Mouse (Mus musculus) gastrocnemius, adult 18-20 months (tissue): Measurements from ENCODE around the gene Krt2. TPM values are rescaled to one million over a fixed set of nuclear protein-coding genes. Genes with fewer than 3 reads are reported as not detected.

Source experiments
- DNase-seq: peaks from one replicate; pipeline ENCODE4 v3.0.0; 2021; ENCODE audit warnings: low spot score
- long read RNA-seq, 2 experiments: library from polyadenylated mRNA; stranded (forward); transcript quantifications; one replicate each; pipeline ENCODE4 v2.0.0; 2021
- total RNA-seq, 2 experiments: library from RNA; stranded (reverse); gene quantifications; 2 replicates each; pipeline ENCODE4 v1.2.3; 2021

Gene Krt2
- total RNA-seq, result not detected
- long read RNA-seq, experiment 1, result 0 reads
- long read RNA-seq, experiment 2, result 0 reads

GRCm38 (mm10) chr15:101817875-101818274 is at the start of gene Krt2:
Gene Krt2, minus strand, starts transcription at chr15:101818169.
- DNase-seq, result no peak

- no peak for DNase-seq
Observed at GRCm38 (mm10) chr15:101866754-101867153, 48.8 kb upstream of the Krt2 start.

DNA sequence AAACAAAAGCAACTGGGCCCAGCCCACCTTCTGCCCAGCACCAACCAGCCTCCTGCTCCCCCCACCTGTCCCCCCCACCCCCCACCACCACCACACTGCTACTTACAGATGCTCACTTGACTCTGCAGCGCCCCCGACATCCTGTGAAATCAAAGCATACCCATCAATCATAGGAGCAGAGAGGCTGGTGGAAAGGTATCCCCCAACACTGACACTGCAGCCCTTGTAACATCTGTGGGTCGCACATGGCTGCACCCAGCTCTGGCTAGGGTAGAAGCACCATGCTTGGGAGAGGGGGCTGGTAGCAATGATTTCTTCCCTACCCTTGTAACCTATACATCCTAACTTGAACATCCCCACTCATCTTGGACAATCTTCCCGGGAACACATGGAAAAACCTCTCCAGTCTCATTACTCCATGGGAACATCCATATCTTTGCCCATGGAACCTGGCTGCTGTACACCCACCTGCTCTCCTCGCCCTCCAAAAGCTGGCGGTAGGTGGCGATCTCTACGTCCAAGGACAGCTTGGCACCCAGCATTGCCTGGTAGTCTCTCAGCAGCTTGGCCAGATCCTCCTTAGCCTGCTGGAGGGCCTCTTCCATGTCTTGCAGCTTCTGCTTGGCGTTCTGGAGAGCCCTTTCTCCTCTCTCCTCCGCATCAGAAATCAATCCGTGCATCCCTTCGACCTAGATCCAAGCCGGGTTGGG is 42.6 kb upstream of the Krt2 start:
- DNase-seq, result no peak

- DNase-seq, result peak; percentile 10
Observed at GRCm38 (mm10) chr15:101859735-101860170, 41.8 kb upstream of the Krt2 start.

DNA sequence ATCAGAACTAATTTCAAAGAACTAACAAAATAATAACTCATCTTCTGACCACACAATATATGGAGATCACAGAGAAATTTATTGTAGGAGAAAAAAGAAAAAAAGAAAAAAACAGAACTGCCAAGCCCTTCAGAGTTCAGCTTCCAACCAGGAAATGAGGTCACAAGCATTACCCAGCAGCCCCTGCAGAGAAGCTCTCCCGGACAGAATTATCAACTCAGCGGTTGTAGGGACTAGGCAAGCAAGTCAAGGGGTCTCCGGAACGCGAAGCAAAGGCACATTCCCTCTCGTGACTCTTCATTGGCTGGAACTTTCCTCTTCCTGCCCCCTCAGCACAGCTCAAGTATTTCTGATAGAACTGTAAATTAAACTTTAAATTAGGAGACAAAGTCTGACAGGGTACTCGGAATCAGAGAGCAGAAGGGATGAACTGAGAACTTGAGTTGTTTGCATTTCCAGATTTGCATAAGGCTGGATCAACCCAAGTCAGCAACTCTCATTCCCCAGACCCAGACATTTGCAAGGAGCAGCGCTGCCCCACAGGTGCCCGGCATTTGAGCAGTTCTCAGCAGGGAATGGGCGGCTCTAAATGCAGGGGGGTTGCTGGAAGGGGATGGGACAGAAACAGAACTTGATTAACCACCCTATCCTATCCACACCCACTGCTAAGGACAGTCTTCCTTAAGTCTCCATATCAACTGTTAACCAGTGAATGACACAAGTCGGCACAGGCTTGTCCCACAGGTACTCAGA is 40.9 kb upstream of the Krt2 start:
- no peak for DNase-seq

DNA sequence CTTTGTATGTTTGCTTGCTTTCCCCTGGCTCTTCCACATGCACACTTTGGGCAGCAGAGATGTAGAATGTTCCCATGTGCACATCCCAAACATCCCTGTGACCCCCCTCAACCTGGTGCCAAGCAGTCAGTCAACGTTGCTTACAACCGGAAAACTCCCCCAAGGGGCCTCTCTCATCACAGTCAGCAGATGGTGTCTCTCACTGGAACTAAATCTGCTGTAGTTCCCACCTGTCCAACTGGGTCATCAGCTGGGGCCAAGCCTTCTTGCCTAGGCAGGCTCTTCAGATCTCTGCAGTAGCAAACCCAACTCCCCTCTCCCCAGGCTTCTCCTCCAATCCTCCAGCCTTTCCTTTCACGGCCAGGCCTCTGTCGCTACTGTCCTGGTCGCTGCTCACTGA is 38.7 kb upstream of the Krt2 start:
- DNase-seq, result no peak

DNA sequence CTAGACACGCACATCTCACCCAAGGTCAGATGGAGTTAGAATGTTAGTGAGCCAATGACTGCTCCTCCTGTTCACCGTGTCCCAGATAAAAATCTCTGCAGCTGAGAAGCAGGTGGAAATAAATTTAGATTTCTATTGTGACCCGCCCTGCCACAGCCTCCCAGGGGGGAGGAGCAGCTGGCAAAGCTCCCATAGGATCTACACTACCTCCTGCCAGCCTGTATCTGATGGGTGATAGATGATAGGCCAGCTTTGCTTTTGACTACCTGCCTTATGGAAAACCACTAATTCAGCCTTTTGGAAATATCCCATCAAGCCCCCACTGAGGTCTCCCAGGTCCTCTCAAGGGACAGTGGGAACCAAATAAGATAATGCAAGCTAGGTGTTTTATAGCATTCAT is 37.8 kb upstream of the Krt2 start:
- no peak for DNase-seq

DNA sequence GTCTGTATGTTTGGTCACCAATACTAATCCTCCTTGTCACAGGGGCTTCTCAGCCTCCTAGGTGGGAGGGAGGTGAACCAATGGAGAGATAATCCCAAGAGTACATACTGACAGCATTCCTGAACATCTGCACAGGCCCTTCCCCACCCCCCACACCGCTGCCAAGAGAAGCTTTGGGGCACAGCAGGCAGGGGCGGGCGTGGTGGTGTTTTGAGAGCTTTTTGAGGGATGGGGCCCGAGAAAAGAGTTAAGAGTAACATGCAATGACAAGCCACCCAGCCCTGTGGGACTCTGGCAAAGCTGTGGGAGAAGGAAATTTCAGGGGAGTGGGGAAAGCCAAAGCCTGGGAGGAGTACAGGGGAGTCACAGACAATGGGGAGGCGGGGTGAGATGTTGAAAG is 36.3 kb upstream of the Krt2 start:
- DNase-seq, result no peak

DNA sequence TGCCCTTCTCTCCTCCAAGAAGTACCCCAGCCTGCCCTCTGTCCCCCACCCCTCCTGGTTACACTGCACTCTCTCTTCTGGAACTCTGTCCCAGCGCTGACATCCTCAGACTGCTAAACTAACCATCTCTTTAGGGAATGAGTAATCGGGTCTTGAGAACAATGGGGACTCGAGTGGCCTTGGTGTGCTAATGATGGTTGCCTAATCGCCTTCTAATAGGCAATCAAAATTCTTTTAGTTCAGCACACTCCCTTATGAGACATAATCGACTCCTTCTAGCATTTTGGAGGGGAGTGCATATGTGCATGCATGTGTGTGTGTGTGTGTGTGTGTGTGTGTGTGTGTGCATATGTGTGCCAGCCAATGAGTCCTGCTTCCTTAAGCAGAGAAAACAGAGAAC is 34.6 kb upstream of the Krt2 start:
- no peak for DNase-seq

- DNase-seq, result no peak
Observed at GRCm38 (mm10) chr15:101850694-101851093, 32.7 kb upstream of the Krt2 start, which contains the start of gene Krt1. Gene Krt1, minus strand, starts transcription at chr15:101850794.

- DNase-seq, result no peak
Observed at GRCm38 (mm10) chr15:101845971-101846403, 28.0 kb upstream of the Krt2 start.

- DNase-seq, result no peak
Observed at GRCm38 (mm10) chr15:101843192-101843591, 25.2 kb upstream of the Krt2 start.

- no peak for DNase-seq
Observed at GRCm38 (mm10) chr15:101834784-101835328, 16.9 kb upstream of the Krt2 start.

GRCm38 (mm10) chr15:101833131-101833530 is 15.2 kb upstream of the Krt2 start:
- no peak for DNase-seq

GRCm38 (mm10) chr15:101829441-101829840 is 11.5 kb upstream of the Krt2 start:
- DNase-seq, result no peak

- DNase-seq, result no peak
Observed at GRCm38 (mm10) chr15:101821786-101822185, 3.8 kb upstream of the Krt2 start.

DNA sequence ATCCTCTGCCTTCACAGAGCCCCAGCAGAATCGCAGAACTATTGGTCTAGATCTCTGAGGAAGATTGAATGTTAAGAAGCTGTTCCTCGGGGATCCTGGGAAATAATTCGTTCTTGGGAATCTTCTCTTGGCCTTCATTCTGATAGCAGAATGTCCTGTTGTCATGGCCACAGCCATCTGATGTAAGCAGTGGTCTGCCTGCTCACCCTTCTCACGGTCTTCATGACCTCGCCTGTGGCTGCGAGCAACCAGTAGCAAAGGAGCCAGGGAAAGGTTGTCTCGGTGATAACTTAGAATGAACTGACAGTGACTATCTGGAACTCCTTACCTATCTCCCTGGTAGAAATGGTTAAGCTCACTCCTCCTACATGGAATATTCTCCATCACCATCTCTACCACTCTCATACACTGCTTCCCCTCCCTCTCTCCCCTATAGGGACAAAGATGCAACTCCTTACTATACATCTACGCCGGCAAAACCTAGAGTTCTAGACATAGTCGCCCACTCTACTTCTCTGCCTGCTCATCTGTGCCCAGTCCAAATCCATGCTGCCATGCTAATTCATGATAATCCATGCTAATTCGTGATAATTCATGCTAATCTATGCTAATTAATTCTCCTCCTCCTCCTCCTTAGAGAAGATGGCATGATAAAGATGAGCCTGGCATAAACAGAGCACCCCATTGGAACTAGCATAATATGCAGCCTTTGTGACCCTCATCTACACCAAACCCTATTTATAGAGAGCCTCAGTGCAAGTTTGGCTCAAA is 14.7 kb downstream of the Krt2 start:
- DNase-seq, result no peak

DNA sequence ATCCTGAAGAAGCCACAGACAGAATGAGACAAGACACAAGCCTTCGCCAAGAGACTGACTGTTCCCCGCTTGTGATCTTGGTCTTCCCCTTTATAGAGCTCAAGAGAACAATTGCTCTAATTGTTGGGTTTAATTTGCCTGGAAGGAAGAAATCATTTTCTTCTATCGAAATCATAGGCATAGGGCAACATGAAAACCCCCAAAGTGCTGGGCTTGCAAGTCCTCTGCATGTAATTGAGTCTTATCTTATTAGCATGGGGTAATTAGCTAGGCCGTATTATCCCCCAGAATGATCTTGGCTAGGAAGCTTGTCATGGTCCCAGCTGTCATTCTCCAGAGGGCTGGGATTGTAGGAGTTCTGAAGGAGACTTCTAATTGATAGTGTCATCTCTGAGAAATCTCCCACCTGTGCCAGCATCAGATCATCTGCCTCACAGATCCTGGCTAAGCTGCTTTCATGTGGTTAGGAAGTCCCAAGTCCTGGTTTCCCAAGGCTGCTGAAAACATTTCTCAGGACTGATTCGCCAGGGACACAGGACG is 15.6 kb downstream of the Krt2 start, which contains the start of gene Krt73:
TSS of gene Krt73 (minus strand) at position 51 of the 540 bp plus-strand sequence.
- no peak for DNase-seq

- DNase-seq, result no peak
Observed at GRCm38 (mm10) chr15:101790867-101791266, 27.1 kb downstream of the Krt2 start.

- DNase-seq, result no peak
Observed at GRCm38 (mm10) chr15:101786360-101786759, 31.6 kb downstream of the Krt2 start, which contains the start of gene Krt72. Gene Krt72, minus strand, starts transcription at chr15:101786460.

DNA sequence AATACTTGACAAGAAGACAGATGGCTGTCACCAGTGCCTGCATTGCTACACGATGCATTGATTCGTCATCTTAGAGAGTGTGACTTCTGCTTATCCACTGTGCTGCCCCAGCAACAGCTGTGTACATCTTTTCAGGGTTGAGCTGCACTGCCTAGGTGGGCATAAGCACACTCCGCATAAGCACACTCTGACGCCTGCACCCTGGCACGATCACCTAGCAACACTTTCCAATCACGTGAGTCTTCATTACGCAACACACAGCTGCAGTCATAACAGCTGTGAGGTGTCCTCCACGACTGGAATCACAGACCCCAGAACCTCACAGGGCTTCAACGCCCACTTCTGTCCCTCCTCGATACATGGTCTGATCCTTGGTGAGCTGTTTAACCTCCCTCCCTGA is 44.5 kb downstream of the Krt2 start:
- no peak for DNase-seq
